ENCODE assay signal across 25 mouse cellular contexts in genomic region chr5:92984692-92985091, GRCm38 (mm10).
A peak's percentile ranks its signal among the peaks of the same experiment; 100 is the strongest.
DNase-seq lines count a peak whose midpoint lies in the region; ATAC-seq and TF ChIP-seq lines count a peak whose summit lies in the region.
"Had no signal": no experiment of that assay in that cellular context is flagged by ENCODE, and none has a peak within 500 bp of the region (broad histone marks: within the 10 kb centered on the region; RNA-seq: fewer than 3 reads in every experiment).

No protein-coding gene starts in this region.

- ATAC-seq in kidney, embryonic 15.5 days (replicated peaks; ENCODE audit: low FRiP score), result no peak
- ATAC-seq: forebrain, embryonic 13.5 days; forebrain, embryonic 16.5 days; hindbrain, embryonic 16.5 days had no signal

- H3K27me3 ChIP-seq in kidney, embryonic 15.5 days, result no peaks in the 10 kb centered on the region
- H3K27me3 ChIP-seq in small intestine, adult 2 months (ENCODE audit: control insufficient read depth, insufficient read depth, low read length), result no peaks in the 10 kb centered on the region
- H3K27me3 ChIP-seq: embryonic facial prominence, embryonic 13.5 days; forebrain, embryonic 13.5 days; hindbrain, embryonic 12.5 days; intestine, embryonic 15.5 days had no signal

- no peak overlapping the region for H3K4me3 ChIP-seq in kidney, embryonic 15.5 days (replicated peaks)
- H3K4me3 ChIP-seq in small intestine, adult 2 months (ENCODE audit: low read depth, low read length), result no peak overlapping the region
- H3K4me3 ChIP-seq: embryonic facial prominence, embryonic 10.5 days; embryonic facial prominence, embryonic 13.5 days; forebrain, embryonic 10.5 days; forebrain, embryonic 13.5 days; heart, adult 2 months; heart, embryonic 10.5 days; hindbrain, embryonic 12.5 days; intestine, embryonic 15.5 days had no signal

- no peak overlapping the region for H3K4me2 ChIP-seq in kidney, embryonic 15.5 days
- H3K4me2 ChIP-seq: embryonic facial prominence, embryonic 13.5 days; forebrain, embryonic 13.5 days; hindbrain, embryonic 12.5 days; intestine, embryonic 15.5 days had no signal

- H3K36me3 ChIP-seq in kidney, embryonic 15.5 days, result no peaks in the 10 kb centered on the region
- no peaks in the 10 kb centered on the region for H3K36me3 ChIP-seq in small intestine, adult 2 months (ENCODE audit: control insufficient read depth, insufficient read depth, low read length)
- H3K36me3 ChIP-seq: embryonic facial prominence, embryonic 10.5 days; embryonic facial prominence, embryonic 13.5 days; forebrain, embryonic 10.5 days; heart, embryonic 10.5 days; hindbrain, embryonic 12.5 days; intestine, embryonic 15.5 days had no signal

- DNase-seq in kidney, adult 8-10 months, result no peak
- peak; percentile 90 for DNase-seq in 3T3-L1 (ENCODE audit: low read depth, low spot score)
- DNase-seq in NIH3T3 (ENCODE audit: low read depth), result peak; percentile 79
- DNase-seq in ovary, adult 18-20 months (ENCODE audit: low spot score), result no peak
- no peak for DNase-seq in thymus, postnatal 14 days
- DNase-seq: adrenal gland, adult 2 months; adrenal gland, postnatal 14 days; cerebellum, adult 11 months; cerebellum, adult 2 months; cerebellum, adult 9-11 months; cerebellum, postnatal 25 days; gastrocnemius, postnatal 10 days; gastrocnemius, postnatal 36 days; heart, adult 2 months had no signal

- H3K4me1 ChIP-seq in kidney, embryonic 15.5 days, result peaks cover 26% of the 10 kb centered on the region
- H3K4me1 ChIP-seq in small intestine, adult 2 months (ENCODE audit: control insufficient read depth, insufficient read depth, insufficient read length, low read length), result peaks cover 10% of the 10 kb centered on the region; the same call in 1 of the 2 replicates

- no peak for TF ChIP-seq CTCF in small intestine, adult 2 months (IDR thresholded peaks at IDR 0.05; ENCODE audit: extremely low read depth, insufficient read length, insufficient replicate concordance, low read depth, low read length)

- H3K9me3 ChIP-seq in kidney, embryonic 15.5 days (replicated peaks), result no peaks in the 10 kb centered on the region
- H3K9me3 ChIP-seq: embryonic facial prominence, embryonic 10.5 days; embryonic facial prominence, embryonic 13.5 days; forebrain, embryonic 10.5 days; forebrain, embryonic 13.5 days; heart, embryonic 10.5 days; hindbrain, embryonic 12.5 days; intestine, embryonic 15.5 days had no signal

- WGBS in kidney, embryonic 15.5 days, result 28% methylated on average over 1 of the region's 1 CpGs
- WGBS in small intestine, adult 2 months, result 65% methylated on average over 1 of the region's 1 CpGs

- peak overlapping the region; percentile 9; the same call in 1 of the 2 replicates for H3K27ac ChIP-seq in kidney, embryonic 15.5 days
- H3K27ac ChIP-seq in small intestine, adult 2 months (ENCODE audit: insufficient read depth, low read depth, low read length), result peak overlapping the region; percentile 34
- H3K27ac ChIP-seq: embryonic facial prominence, embryonic 10.5 days; embryonic facial prominence, embryonic 13.5 days; forebrain, embryonic 10.5 days; forebrain, embryonic 13.5 days; heart, adult 2 months; heart, embryonic 10.5 days; hindbrain, embryonic 12.5 days; intestine, embryonic 15.5 days had no signal

- no peak overlapping the region for H3K9ac ChIP-seq in kidney, embryonic 15.5 days
- H3K9ac ChIP-seq: embryonic facial prominence, embryonic 13.5 days; forebrain, embryonic 13.5 days; hindbrain, embryonic 12.5 days; intestine, embryonic 15.5 days had no signal

- TF ChIP-seq POLR2A in small intestine, adult 2 months (IDR thresholded peaks at IDR 0.05; ENCODE audit: low read depth, low read length), result no peak

Comparison
In these comparisons a context has a peak if more than half of its experiments do, and no peak if none do; other contexts are left out.
1. DNase-seq: peak in 3T3-L1 (single experiment) and NIH3T3 (single experiment); none in kidney, adult 8-10 months (0 of 2), ovary, adult 18-20 months (single experiment) and thymus, postnatal 14 days (single experiment).